Mouse (Mus musculus) Patski (cell line): ENCODE measurements around the gene Tpm1. TPM values are rescaled to one million over a fixed set of nuclear protein-coding genes. Genes with fewer than 3 reads are reported as not detected.

Experiments used
- ATAC-seq: fragments of 100-300 bp; one replicate; pipeline ENCODE4 v1.8.0; 2021
- CTCF ChIA-PET: fragments of 350-600 bp; sonication (Branson Sonifier 250); formaldehyde crosslinking; loops from one replicate; lab custom pipeline; 2022; ENCODE audit warnings: inconsistent platforms; lab: Charles Lee
- POLR2A ChIA-PET: fragments of 350-600 bp; sonication (Branson Sonifier 250); formaldehyde crosslinking; loops from one replicate; lab custom pipeline; 2022; ENCODE audit warnings: antibody characterized with exemption, inconsistent platforms; lab: Charles Lee
- DNase-seq: peaks from one replicate; pipeline ENCODE4 v3.0.0-alpha.2; 2011; ENCODE audit warnings: low read depth, low spot score
- H3K27me3 ChIP-seq: fragments of 371-371 bp; one replicate; pipeline ENCODE4 v1.5.1; 2021
- CTCF ChIP-seq: fragments of 100-300 bp; IDR thresholded peaks from one replicate; pipeline ENCODE4 v1.5.1; 2021
- in situ Hi-C: fragments of 300-500 bp; cut with MboI; formaldehyde crosslinking; loops from 3 replicates; pipeline ENCODE4 v1.11.1; 2018; ENCODE audit warnings: low pct_unique_long_range_greater_than_20kb, mixed read lengths
- polyA plus RNA-seq: library from polyadenylated mRNA; unstranded; gene quantifications from one replicate; pipeline ENCODE4 v1.2.3, GENCODE M21; 2021

Tpm1 gene
- polyA plus RNA-seq, 1 experiment from 2014 or later, result 2,726 TPM

DNA sequence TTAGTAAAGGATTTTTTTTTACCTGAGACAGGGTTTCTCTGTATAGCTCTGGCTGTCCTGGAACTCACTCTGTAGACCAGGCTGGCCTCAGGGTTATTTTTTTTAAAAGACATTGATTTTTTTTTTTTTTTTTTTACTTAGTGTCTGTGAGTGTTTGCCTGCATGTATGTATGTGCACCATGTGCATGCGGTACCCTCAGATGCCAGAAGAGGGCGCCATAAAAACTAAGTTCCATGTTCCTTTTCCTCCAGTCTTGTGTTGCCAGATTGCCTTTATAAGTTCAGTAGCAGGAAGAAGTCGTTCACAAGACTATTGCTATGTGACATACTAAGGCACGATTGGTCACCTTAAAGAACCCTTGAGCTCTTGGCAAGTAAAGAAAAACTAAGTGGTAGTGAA, 14.5 kb downstream of the Tpm1 start:
- ATAC-seq (no peak), DNase-seq (no peak)
- in situ Hi-C loops, result no loop called here
- ChIA-PET CTCF (interaction anchor here (1.0 to 3.6 kb wide), 4 partner anchors 8 to 65 kb away, joined by 3 to 13 read pairs (median 4); no protein-coding TSS in a partner anchor), POLR2A (interaction anchor here (0.6 to 2.1 kb wide), 6 partner anchors 10 to 173 kb away, joined by 3 to 5 read pairs (median 4); partner anchors contain the start of gene Tpm1)
- H3K27me3 ChIP-seq, result no peaks in the 10 kb centered on the region
- TF ChIP-seq CTCF, result no peak

DNA sequence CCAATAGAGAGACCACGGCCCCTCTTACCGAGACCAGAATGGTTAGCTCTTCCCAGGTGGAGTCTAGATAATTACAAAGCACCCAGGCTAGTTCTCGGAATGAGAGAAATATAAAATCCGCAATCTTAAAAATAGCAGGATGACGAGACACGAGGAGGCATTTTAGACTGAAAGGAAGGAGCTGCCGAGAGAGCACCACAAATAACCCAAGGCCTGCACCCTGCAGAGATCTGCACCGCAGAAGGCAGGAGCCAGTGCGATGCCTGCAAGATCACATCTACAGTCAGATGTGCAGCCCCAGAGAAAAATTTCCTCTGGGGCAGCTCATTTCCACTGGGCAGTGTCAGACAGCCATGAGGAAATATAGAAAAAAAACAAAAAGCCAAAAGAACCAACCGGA, 16.2 kb downstream of the Tpm1 start:
- ChIA-PET CTCF (interaction anchor here (0.7 to 3.6 kb wide), 3 partner anchors 10 to 32 kb away, joined by 3 to 13 read pairs (median 3); no protein-coding TSS in a partner anchor), POLR2A (interaction anchor here (1.0 to 2.1 kb wide), 6 partner anchors 9 to 233 kb away, joined by 3 to 6 read pairs (median 3); no protein-coding TSS in a partner anchor)
- in situ Hi-C loops, result no loop called here
- no peak for ATAC-seq
- no peak for TF ChIP-seq CTCF
- no peak for DNase-seq
- H3K27me3 ChIP-seq, result no peaks in the 10 kb centered on the region

DNA sequence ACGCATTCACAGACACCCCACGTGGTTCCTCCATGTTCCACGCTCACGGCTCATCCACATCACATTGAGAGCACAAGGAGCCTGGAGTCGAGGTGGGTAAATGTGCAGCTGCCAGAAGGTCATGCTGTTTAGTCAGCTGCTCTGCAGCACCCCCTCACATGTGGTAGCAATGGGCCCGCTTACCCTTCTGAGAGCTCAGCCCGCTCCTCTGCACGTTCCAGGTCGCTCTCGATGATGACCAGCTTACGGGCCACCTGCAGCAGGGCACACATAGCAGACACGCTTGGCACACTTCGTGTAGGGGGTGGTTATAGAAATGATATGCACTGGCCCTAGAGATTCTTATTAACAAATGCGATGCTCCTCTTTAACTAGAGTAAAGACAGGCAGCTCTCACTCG, 16.6 kb downstream of the Tpm1 start:
- in situ Hi-C loops, result no loop called here
- no peak for TF ChIP-seq CTCF

DNA sequence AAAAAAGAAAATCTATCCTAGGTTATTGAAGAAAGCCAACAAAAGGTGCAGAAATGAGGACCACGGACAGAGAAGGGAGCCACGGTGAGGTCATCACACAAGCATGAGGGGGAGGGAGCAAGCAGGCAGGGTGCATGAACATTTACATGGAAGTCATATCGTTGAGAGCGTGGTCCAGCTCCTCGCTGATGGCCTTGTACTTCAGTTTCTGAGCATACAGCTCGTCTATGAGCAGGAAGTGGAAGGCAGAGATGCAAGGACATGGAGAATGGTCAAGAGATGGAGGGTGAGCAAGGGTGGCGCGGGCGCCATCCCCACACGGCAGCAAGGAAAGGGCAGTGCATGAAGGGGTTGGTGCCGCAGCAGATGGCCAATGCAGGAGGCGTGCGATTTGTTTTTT, 19.7 kb downstream of the Tpm1 start:
- ChIA-PET POLR2A (interaction anchor here (0.8 to 1.5 kb wide), 3 partner anchors 15 to 23 kb away, joined by 3 to 4 read pairs (median 3); no protein-coding TSS in a partner anchor), CTCF (no interaction called here)
- in situ Hi-C loops, result no loop called here
- H3K27me3 ChIP-seq, result no peaks in the 10 kb centered on the region
- no peak for TF ChIP-seq CTCF
- ATAC-seq (no peak), DNase-seq (no peak)

More for the DNA sequence above, 16.6 kb downstream of the Tpm1 start:
- ATAC-seq (no peak), DNase-seq (no peak)
- no peaks in the 10 kb centered on the region for H3K27me3 ChIP-seq
- POLR2A ChIA-PET, result interaction anchor here (1.1 to 1.3 kb wide), 4 partner anchors 11 to 233 kb away, joined by 3 to 6 read pairs (median 3); no protein-coding TSS in a partner anchor
- CTCF ChIA-PET, result interaction anchor here (0.7 to 3.6 kb wide), 3 partner anchors 10 to 31 kb away, joined by 3 to 13 read pairs (median 3); no protein-coding TSS in a partner anchor

DNA sequence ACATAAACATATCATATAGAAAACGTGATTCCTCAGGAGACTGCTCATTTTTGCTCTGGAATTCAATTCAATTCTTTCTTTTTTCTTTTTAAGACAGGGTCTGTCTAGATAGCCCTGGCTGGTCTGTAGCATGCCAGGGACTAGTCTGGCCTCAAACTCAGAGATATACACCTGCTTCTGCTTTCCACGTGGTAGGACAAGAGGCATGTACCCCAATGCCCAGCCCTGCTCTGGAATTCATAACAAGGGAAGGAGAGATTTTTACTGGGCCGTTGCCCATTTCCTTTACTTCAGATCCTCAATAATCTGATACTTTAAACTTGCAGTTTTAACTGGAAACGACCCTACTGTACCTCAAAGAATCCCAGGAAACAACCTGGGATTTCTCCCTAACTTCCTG, 20.3 kb downstream of the Tpm1 start:
- ChIA-PET CTCF (interaction anchor here (1.4 kb wide), 1 partner anchor 10 kb away, joined by 3 read pairs; no protein-coding TSS in a partner anchor), POLR2A (interaction anchor here (0.7 to 1.8 kb wide), 5 partner anchors 7 to 115 kb away, joined by 3 to 5 read pairs (median 3); no protein-coding TSS in a partner anchor)
- DNase-seq, result no peak
- in situ Hi-C loops, result no loop called here
- no peak for TF ChIP-seq CTCF
- no peak for ATAC-seq
- H3K27me3 ChIP-seq, result no peaks in the 10 kb centered on the region

DNA sequence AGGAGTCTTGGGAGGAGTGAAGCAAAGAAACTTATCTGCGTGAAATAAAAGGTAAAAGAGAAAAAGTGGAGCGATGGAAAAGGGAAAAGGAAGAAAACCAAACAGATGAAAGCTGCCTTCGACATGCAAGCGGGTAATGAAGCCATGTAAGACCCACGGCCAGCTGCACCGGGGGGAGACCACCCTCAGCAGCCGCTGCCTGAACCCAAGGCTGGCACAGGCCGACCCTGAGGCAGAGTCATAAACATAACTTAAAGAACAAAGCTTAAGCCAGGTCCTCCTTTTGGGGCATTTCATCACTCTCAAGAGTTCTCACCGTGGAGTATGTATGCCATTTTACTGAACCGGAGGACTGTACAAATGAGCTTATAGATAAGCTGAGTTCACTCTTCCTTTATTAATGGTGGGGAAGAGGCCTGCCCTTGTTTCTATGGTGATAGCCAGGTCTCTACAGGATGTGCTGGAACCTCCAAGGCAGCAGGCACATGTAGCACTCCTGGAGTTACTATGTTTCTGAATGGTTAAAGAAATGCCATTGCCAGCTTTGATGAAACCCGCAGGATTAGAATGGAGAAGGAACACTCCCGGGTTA, 21.0 kb downstream of the Tpm1 start:
- DNase-seq, result no peak
- no peak for TF ChIP-seq CTCF
- no peaks in the 10 kb centered on the region for H3K27me3 ChIP-seq
- POLR2A ChIA-PET, result interaction anchor here (0.7 to 1.8 kb wide), 5 partner anchors 8 to 115 kb away, joined by 3 to 5 read pairs (median 4); no protein-coding TSS in a partner anchor
- in situ Hi-C loops, result no loop called here
- CTCF ChIA-PET, result interaction anchor here (0.9 to 1.5 kb wide), 3 partner anchors 11 to 27 kb away, joined by 3 to 6 read pairs (median 4); no protein-coding TSS in a partner anchor
- no peak for ATAC-seq

DNA sequence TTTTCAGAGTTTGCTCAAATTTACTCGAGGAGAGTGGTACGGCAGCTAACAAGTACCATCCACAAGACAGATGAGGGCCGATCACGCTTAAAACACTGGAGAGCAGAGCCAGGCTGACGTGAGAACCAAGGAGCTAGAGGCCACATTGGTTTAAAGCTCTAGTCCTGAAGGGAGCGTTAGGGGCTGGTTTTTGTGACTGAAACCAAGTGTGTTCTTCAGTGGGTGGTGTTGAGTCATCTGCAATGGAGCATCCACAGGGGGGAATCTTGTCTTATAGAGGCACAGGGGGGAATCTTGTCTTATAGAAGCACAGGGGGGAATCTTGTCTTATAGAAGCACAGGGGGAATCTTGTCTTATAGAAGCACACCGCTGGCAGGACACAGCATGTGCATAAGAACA, 22.3 kb downstream of the Tpm1 start:
- DNase-seq, result no peak
- no peak for ATAC-seq
- ChIA-PET POLR2A (interaction anchor here (0.6 to 1.8 kb wide), 7 partner anchors 10 to 132 kb away, joined by 3 to 18 read pairs (median 3); partner anchors contain the start of gene Tpm1), CTCF (interaction anchor here (0.9 to 1.5 kb wide), 2 partner anchors 15 to 18 kb away, joined by 3 to 4 read pairs; no protein-coding TSS in a partner anchor)
- TF ChIP-seq CTCF, result no peak
- no peaks in the 10 kb centered on the region for H3K27me3 ChIP-seq
- in situ Hi-C loops, result no loop called here

DNA sequence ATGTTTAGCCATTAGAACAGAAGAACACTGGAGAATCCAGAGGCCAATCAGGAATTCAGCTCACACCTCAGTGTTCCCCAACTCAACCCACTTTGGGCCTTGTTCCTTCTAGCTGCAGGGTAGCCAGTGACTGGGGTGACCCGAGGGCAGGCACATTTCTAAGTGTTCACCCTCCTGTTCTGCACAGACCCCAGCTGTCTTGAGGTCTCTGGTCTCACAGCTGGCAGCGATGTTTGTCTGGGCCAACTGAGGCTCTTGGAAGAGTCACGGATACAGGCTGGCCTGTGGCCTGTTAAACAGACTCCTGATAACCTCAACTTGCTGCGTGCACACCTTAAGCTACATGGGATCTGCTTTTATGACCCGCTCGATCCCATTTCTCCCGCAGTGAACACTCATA, 23.1 kb downstream of the Tpm1 start:
- no peak for DNase-seq
- POLR2A ChIA-PET, result interaction anchor here (0.7 to 1.8 kb wide), 6 partner anchors 14 to 133 kb away, joined by 3 to 18 read pairs (median 4); no protein-coding TSS in a partner anchor
- CTCF ChIA-PET, result interaction anchor here (1.3 to 1.5 kb wide), 2 partner anchors 14 to 24 kb away, joined by 4 read pairs; no protein-coding TSS in a partner anchor
- in situ Hi-C loops, result no loop called here
- no peak for TF ChIP-seq CTCF
- no peaks in the 10 kb centered on the region for H3K27me3 ChIP-seq
- ATAC-seq, result no peak

DNA sequence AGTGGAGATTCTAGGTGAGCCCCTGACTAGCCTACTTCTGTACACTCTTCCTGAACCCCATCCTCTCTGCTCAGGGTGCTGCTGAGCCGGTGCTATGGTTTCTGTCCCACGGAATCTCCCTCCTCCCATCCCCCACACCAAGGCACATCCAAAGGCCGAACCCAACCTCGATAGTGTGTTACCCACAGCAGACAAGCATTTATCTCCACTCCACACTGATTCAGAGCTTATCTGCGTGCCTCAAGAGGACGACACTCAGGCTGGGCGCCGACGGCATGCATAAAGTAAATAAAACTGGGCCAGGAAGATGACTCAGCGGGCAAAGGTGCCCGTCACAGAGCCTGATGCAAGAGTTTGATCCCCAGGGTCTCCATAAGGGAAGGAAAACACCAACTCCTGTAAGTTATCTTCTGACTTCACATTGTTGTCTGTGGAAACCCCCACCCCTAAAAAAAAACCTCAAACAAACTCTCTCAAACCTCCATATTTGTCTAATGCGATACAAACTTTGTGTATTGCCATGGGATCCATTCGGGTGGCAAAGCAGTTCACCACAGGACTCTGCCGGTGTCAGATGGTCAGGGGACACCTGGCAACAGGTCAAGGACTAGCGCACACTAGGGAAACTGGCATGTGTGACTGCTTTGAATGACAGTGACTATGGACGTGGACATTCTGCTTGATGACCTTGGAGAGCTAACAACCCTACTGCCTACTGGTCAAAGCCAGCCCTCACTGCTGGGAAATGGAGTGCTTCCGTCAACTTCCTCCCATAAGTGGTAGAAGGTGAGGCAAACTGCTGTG, 24.1 kb downstream of the Tpm1 start:
- ATAC-seq, result peak; percentile 28

DNA sequence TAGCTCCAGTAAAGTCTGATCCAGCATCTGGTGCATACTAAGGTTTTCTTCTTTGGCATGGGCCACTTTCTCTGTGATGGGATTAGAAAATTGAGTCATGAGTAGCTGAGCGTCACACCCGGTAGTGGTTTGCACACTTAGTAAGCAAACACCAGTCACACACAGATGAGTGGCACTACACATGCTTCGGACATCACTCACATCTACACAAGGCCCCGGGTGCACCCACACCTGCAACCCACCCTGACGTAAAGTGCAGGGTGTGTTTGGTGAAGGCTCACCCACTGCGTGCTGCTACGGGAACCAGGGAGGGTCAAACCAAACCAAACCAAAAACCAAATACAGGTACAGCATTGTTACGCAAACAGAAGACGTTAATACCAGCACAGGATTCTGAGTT, 25.8 kb downstream of the Tpm1 start:
- in situ Hi-C loops, result no loop called here
- DNase-seq, result no peak
- ChIA-PET CTCF (interaction anchor here (1.0 to 1.7 kb wide), 3 partner anchors 11 to 99 kb away, joined by 3 to 8 read pairs (median 5); no protein-coding TSS in a partner anchor), POLR2A (interaction anchor here (1.4 to 1.6 kb wide), 3 partner anchors 11 to 16 kb away, joined by 4 to 5 read pairs (median 5); no protein-coding TSS in a partner anchor)
- no peak for ATAC-seq
- H3K27me3 ChIP-seq, result no peaks in the 10 kb centered on the region
- no peak for TF ChIP-seq CTCF

More for the DNA sequence above, 24.1 kb downstream of the Tpm1 start:
- no peaks in the 10 kb centered on the region for H3K27me3 ChIP-seq
- ChIA-PET POLR2A (interaction anchor here (0.5 to 1.8 kb wide), 8 partner anchors 9 to 24 kb away, joined by 4 to 18 read pairs (median 4); no protein-coding TSS in a partner anchor), CTCF (interaction anchor here (1.3 kb wide), 1 partner anchor 23 kb away, joined by 4 read pairs; no protein-coding TSS in a partner anchor)
- TF ChIP-seq CTCF, result no peak
- DNase-seq, result no peak
- in situ Hi-C loops, result no loop called here
